ENCODE assay signal across 10 mouse cellular contexts in genomic region chr17:46619683-46620357, GRCm38 (mm10). TPM values are rescaled to one million over a fixed set of nuclear protein-coding genes. Genes with fewer than 3 reads are reported as not detected.
DNase-seq lines count a peak whose midpoint lies in the region; ATAC-seq and TF ChIP-seq lines count a peak whose summit lies in the region.
"Had no signal": no experiment of that assay in that cellular context is flagged by ENCODE, and none has a peak within 500 bp of the region (broad histone marks: within the 10 kb centered on the region; RNA-seq: fewer than 3 reads in every experiment).

No protein-coding gene starts in this region.

- ATAC-seq in lung, embryonic 14.5 days (ENCODE audit: insufficient read depth) = no peak
- ATAC-seq in intestine, postnatal 0 days = no peak
- ATAC-seq in stomach, embryonic 15.5 days (ENCODE audit: insufficient read depth, low FRiP score, low read depth) = no peak
- no peak for ATAC-seq in megakaryocyte progenitor cell, adult 5-6 weeks (replicated peaks; ENCODE audit: poor library complexity)

- peak overlapping the region; percentile 7 for H3K4me3 ChIP-seq in lung, embryonic 14.5 days (ENCODE audit: low read depth, low read length)
- H3K4me3 ChIP-seq in forebrain, embryonic 10.5 days = peak overlapping the region; percentile 44
- no peak overlapping the region for H3K4me3 ChIP-seq in intestine, postnatal 0 days (ENCODE audit: low read depth, low read length)
- no peak overlapping the region; the same call in 1 of the 2 replicates for H3K4me3 ChIP-seq in stomach, embryonic 15.5 days (replicated peaks)

- 18% methylated on average over 16 of the region's 16 CpGs for WGBS in lung, embryonic 14.5 days
- 29% methylated on average over 16 of the region's 16 CpGs for WGBS in forebrain, embryonic 10.5 days
- WGBS in intestine, postnatal 0 days = 29% methylated on average over 16 of the region's 16 CpGs
- WGBS in stomach, embryonic 15.5 days = 39% methylated on average over 16 of the region's 16 CpGs

- H3K9ac ChIP-seq in lung, embryonic 14.5 days = peak overlapping the region; percentile 27
- 0 out of 2 replicates have a peak overlapping the region, but pooled peaks have one; percentile 40 for H3K9ac ChIP-seq in intestine, postnatal 0 days (ENCODE audit: low read depth, low read length)
- H3K9ac ChIP-seq in stomach, embryonic 15.5 days = peak overlapping the region; percentile 19; the same call in 1 of the 2 replicates

- TF ChIP-seq CTCF in lung, embryonic 14.5 days (IDR thresholded peaks at IDR 0.05; ENCODE audit: low read depth) = no peak
- no peak for TF ChIP-seq CTCF in intestine, postnatal 0 days (IDR thresholded peaks at IDR 0.05; ENCODE audit: low read depth)

- H3K27ac ChIP-seq in lung, embryonic 14.5 days (ENCODE audit: low read depth) = peak overlapping the region; percentile 95
- H3K27ac ChIP-seq in forebrain, embryonic 10.5 days = peak overlapping the region; percentile 96
- H3K27ac ChIP-seq in intestine, postnatal 0 days (ENCODE audit: low read depth, low read length) = peak overlapping the region; percentile 68
- peak overlapping the region; percentile 92 for H3K27ac ChIP-seq in stomach, embryonic 15.5 days

- peaks cover 76% of the 10 kb centered on the region for H3K4me1 ChIP-seq in lung, embryonic 14.5 days (ENCODE audit: insufficient read depth)
- peaks cover 97% of the 10 kb centered on the region for H3K4me1 ChIP-seq in forebrain, embryonic 10.5 days
- peaks cover 26% of the 10 kb centered on the region for H3K4me1 ChIP-seq in intestine, postnatal 0 days (replicated peaks; ENCODE audit: control insufficient read depth, insufficient read depth, low read length)
- peaks cover 85% of the 10 kb centered on the region for H3K4me1 ChIP-seq in stomach, embryonic 15.5 days

- H3K4me2 ChIP-seq in lung, embryonic 14.5 days = peak overlapping the region; percentile 55
- H3K4me2 ChIP-seq in intestine, postnatal 0 days (replicated peaks; ENCODE audit: low read depth) = peak overlapping the region; percentile 51
- H3K4me2 ChIP-seq in stomach, embryonic 15.5 days = peak overlapping the region; percentile 44

- DNase-seq in lung, embryonic 14.5 days = peak; percentile 29
- no peak for DNase-seq in lung, adult 18-20 months
- DNase-seq in forebrain, embryonic 10.5 days (ENCODE audit: extremely low spot score, low spot score) = no peak
- no peak for DNase-seq in cerebellum, adult 11-12 months
- DNase-seq in gastrocnemius, postnatal 36 days = no peak
- DNase-seq: layer of hippocampus, postnatal 36 days had no signal

- H3K9me3 ChIP-seq in lung, embryonic 14.5 days (ENCODE audit: low read depth, low read length) = no peaks in the 10 kb centered on the region
- 0 out of 2 replicates have a peak, but pooled peaks cover 4% of the 10 kb centered on the region for H3K9me3 ChIP-seq in forebrain, embryonic 10.5 days
- H3K9me3 ChIP-seq in intestine, postnatal 0 days (ENCODE audit: control insufficient read depth) = no peaks in the 10 kb centered on the region
- H3K9me3 ChIP-seq in stomach, embryonic 15.5 days = no peaks in the 10 kb centered on the region

- intact Hi-C loops in gastrocnemius, postnatal 36 days (cut with DNase I) = no loop called here

- no peaks in the 10 kb centered on the region for H3K36me3 ChIP-seq in lung, embryonic 14.5 days (ENCODE audit: insufficient read depth)
- peaks cover 13% of the 10 kb centered on the region for H3K36me3 ChIP-seq in forebrain, embryonic 10.5 days (replicated peaks)
- no peaks in the 10 kb centered on the region for H3K36me3 ChIP-seq in intestine, postnatal 0 days (ENCODE audit: control insufficient read depth, insufficient read depth)
- H3K36me3 ChIP-seq in stomach, embryonic 15.5 days = no peaks in the 10 kb centered on the region

- H3K27me3 ChIP-seq in lung, embryonic 14.5 days (ENCODE audit: insufficient read depth, low read length) = no peaks in the 10 kb centered on the region
- no peaks in the 10 kb centered on the region for H3K27me3 ChIP-seq in forebrain, embryonic 10.5 days (ENCODE audit: poor library complexity, severe bottlenecking)
- H3K27me3 ChIP-seq in intestine, postnatal 0 days (replicated peaks; ENCODE audit: control insufficient read depth, insufficient read depth, low read length) = no peaks in the 10 kb centered on the region
- H3K27me3 ChIP-seq in stomach, embryonic 15.5 days (replicated peaks) = no peaks in the 10 kb centered on the region

RNA-seq across cellular contexts. Expression of gene Ptk7, which starts 9.5 kb away (rescaled TPM):
- polyA plus RNA-seq in lung, embryonic 14.5 days (2014; fragmentation: Nextera tagmentation; extraction: Ambion mirVana) = 79.5 and 99.3 TPM in 2 replicates
- 66.0 and 68.4 TPM in 2 replicates for polyA plus RNA-seq in forebrain, embryonic 10.5 days (2016; fragmentation: Nextera tagmentation; extraction: Ambion mirVana)
- 13.7 and 14.7 TPM in 2 replicates for polyA plus RNA-seq in intestine, postnatal 0 days (2015; fragmentation: Nextera tagmentation; extraction: Ambion mirVana)
- 87.6 and 89.8 TPM in 2 replicates for polyA plus RNA-seq in stomach, embryonic 15.5 days (2015; fragmentation: Nextera tagmentation; extraction: Ambion mirVana)
- total RNA-seq in gastrocnemius, postnatal 36 days (2021) = under 1 TPM; 0.79 to 0.94 TPM
- 1.4 and 2.0 TPM in 2 replicates for total RNA-seq in megakaryocyte progenitor cell, adult 5-6 weeks (2015)
- total RNA-seq in megakaryocyte progenitor cell, adult 5-6 weeks (2017) = 3.0 and 3.6 TPM in 2 replicates
- total RNA-seq: monocyte, adult 5-6 weeks had no signal

RNA-seq across cellular contexts. Expression of gene Klc4, which starts 26.0 kb away (rescaled TPM):
- polyA plus RNA-seq in lung, embryonic 14.5 days (2014; fragmentation: Nextera tagmentation; extraction: Ambion mirVana) = 20.2 and 21.4 TPM in 2 replicates
- 29.1 and 31.8 TPM in 2 replicates for polyA plus RNA-seq in forebrain, embryonic 10.5 days (2016; fragmentation: Nextera tagmentation; extraction: Ambion mirVana)
- polyA plus RNA-seq in intestine, postnatal 0 days (2015; fragmentation: Nextera tagmentation; extraction: Ambion mirVana) = 102 and 107 TPM in 2 replicates
- 38.4 and 41.4 TPM in 2 replicates for polyA plus RNA-seq in stomach, embryonic 15.5 days (2015; fragmentation: Nextera tagmentation; extraction: Ambion mirVana)
- total RNA-seq in gastrocnemius, postnatal 36 days (2021) = 10 to 100 TPM; 11.7 to 11.8 TPM
- 1.9 and 2.9 TPM in 2 replicates for total RNA-seq in megakaryocyte progenitor cell, adult 5-6 weeks (2015)
- total RNA-seq in megakaryocyte progenitor cell, adult 5-6 weeks (2017) = 7.5 and 9.5 TPM in 2 replicates

RNA-seq across cellular contexts. Expression of gene Mrpl2, which starts 26.2 kb away (rescaled TPM):
- polyA plus RNA-seq in lung, embryonic 14.5 days (2014; fragmentation: Nextera tagmentation; extraction: Ambion mirVana) = 113 and 114 TPM in 2 replicates
- 136 and 137 TPM in 2 replicates for polyA plus RNA-seq in forebrain, embryonic 10.5 days (2016; fragmentation: Nextera tagmentation; extraction: Ambion mirVana)
- polyA plus RNA-seq in intestine, postnatal 0 days (2015; fragmentation: Nextera tagmentation; extraction: Ambion mirVana) = 138 and 139 TPM in 2 replicates
- 112 and 126 TPM in 2 replicates for polyA plus RNA-seq in stomach, embryonic 15.5 days (2015; fragmentation: Nextera tagmentation; extraction: Ambion mirVana)
- 100 to 1,000 TPM in 1 of 2 experiments, 10 to 100 TPM in 1; 99.4 to 102 TPM for total RNA-seq in gastrocnemius, postnatal 36 days (2021)
- total RNA-seq in megakaryocyte progenitor cell, adult 5-6 weeks (2015) = 80.1 and 101 TPM in 2 replicates
- total RNA-seq in megakaryocyte progenitor cell, adult 5-6 weeks (2017) = 75.5 and 84.7 TPM in 2 replicates

RNA-seq across cellular contexts. Expression of gene Cul7, which starts 30.3 kb away (rescaled TPM):
- polyA plus RNA-seq in lung, embryonic 14.5 days (2014; fragmentation: Nextera tagmentation; extraction: Ambion mirVana) = 36.6 TPM in 2 replicates
- 38.0 and 40.9 TPM in 2 replicates for polyA plus RNA-seq in forebrain, embryonic 10.5 days (2016; fragmentation: Nextera tagmentation; extraction: Ambion mirVana)
- 18.0 and 19.2 TPM in 2 replicates for polyA plus RNA-seq in intestine, postnatal 0 days (2015; fragmentation: Nextera tagmentation; extraction: Ambion mirVana)
- 42.9 and 49.5 TPM in 2 replicates for polyA plus RNA-seq in stomach, embryonic 15.5 days (2015; fragmentation: Nextera tagmentation; extraction: Ambion mirVana)
- 1 to 10 TPM; 5.8 to 5.9 TPM for total RNA-seq in gastrocnemius, postnatal 36 days (2021)
- total RNA-seq in megakaryocyte progenitor cell, adult 5-6 weeks (2015) = 7.3 and 7.6 TPM in 2 replicates
- 9.1 and 14.3 TPM in 2 replicates for total RNA-seq in megakaryocyte progenitor cell, adult 5-6 weeks (2017)

RNA-seq across cellular contexts. Expression of gene Rrp36, which starts 54.3 kb away (rescaled TPM):
- 47.6 and 48.5 TPM in 2 replicates for polyA plus RNA-seq in lung, embryonic 14.5 days (2014; fragmentation: Nextera tagmentation; extraction: Ambion mirVana)
- 69.0 and 70.1 TPM in 2 replicates for polyA plus RNA-seq in forebrain, embryonic 10.5 days (2016; fragmentation: Nextera tagmentation; extraction: Ambion mirVana)
- polyA plus RNA-seq in intestine, postnatal 0 days (2015; fragmentation: Nextera tagmentation; extraction: Ambion mirVana) = 49.0 and 55.6 TPM in 2 replicates
- 53.2 and 57.2 TPM in 2 replicates for polyA plus RNA-seq in stomach, embryonic 15.5 days (2015; fragmentation: Nextera tagmentation; extraction: Ambion mirVana)
- total RNA-seq in gastrocnemius, postnatal 36 days (2021) = 1 to 10 TPM; 7.5 to 9.9 TPM
- 12.4 and 13.6 TPM in 2 replicates for total RNA-seq in megakaryocyte progenitor cell, adult 5-6 weeks (2015)
- total RNA-seq in megakaryocyte progenitor cell, adult 5-6 weeks (2017) = 70.4 and 89.7 TPM in 2 replicates

Comparison
In these comparisons a context has a peak if more than half of its experiments do, and no peak if none do; other contexts are left out.
1. H3K4me3 ChIP-seq: peak in lung, embryonic 14.5 days (single experiment) and forebrain, embryonic 10.5 days (single experiment); none in intestine, postnatal 0 days (single experiment) and stomach, embryonic 15.5 days (single experiment).
2. Peak in every context shown above with its lines, with median percentiles within 50 percentile points of each other: H3K27ac ChIP-seq, H3K4me2 ChIP-seq and H3K9ac ChIP-seq.